Mouse (Mus musculus): ENCODE data around the gene C3. TPM values are rescaled to one million over a fixed set of nuclear protein-coding genes. Genes with fewer than 3 reads are reported as not detected.

C3 gene
- 266 and 361 TPM in 2 replicates for polyA plus RNA-seq (2012; ENCODE audit: insufficient read depth, insufficient read length, missing spikeins)

GRCm38 (mm10) chr17:57228014-57228413 is at the start of gene C3:
Gene C3, minus strand, starts transcription at chr17:57228136.
- H3K4me3 ChIP-seq (ENCODE audit: insufficient read depth, low read depth, low read length): peak within 1 kb of the TSS; percentile 27; the same call in 1 of the 2 replicates
- H3K4me1 ChIP-seq (ENCODE audit: control insufficient read depth, insufficient read depth, insufficient read length, low read length): peaks cover 10% of the 10 kb centered on the region
- H3K27ac ChIP-seq (replicated peaks; ENCODE audit: low read depth, low read length): peak within 1 kb of the TSS; percentile 66

DNA sequence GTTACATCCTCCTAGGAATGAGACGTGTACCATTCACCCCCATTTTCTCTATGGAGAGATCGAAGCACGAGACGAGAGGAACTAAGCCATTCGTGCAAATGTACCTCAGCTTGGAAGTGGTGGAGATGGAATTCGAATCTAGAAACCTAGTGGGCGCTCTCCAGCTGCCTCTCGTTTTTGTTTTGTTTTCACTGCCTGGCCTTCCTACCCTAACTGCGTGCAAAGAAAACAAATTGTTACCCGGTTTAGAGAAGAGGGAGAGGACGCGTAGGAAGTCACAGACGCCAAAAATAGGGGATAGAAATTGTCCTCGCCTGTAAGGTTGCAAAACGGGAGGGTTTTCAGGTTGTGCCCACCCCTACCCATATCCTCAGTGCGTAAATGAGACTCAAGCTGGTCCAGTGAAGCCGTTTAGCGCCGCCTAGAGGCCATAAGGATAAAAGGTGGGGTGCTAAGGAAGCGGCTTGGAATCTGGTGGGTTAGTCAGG is 48.7 kb upstream of the C3 start:
- Histone ChIP-seq H3K4me3 (ENCODE audit: insufficient read depth, low read depth, low read length) (peak overlapping the region; percentile 89), H3K27ac (replicated peaks; ENCODE audit: low read depth, low read length) (peak overlapping the region; percentile 92), H3K4me1 (ENCODE audit: control insufficient read depth, insufficient read depth, insufficient read length, low read length) (0 out of 2 replicates have a peak, but pooled peaks cover 3% of the 10 kb centered on the region)

DNA sequence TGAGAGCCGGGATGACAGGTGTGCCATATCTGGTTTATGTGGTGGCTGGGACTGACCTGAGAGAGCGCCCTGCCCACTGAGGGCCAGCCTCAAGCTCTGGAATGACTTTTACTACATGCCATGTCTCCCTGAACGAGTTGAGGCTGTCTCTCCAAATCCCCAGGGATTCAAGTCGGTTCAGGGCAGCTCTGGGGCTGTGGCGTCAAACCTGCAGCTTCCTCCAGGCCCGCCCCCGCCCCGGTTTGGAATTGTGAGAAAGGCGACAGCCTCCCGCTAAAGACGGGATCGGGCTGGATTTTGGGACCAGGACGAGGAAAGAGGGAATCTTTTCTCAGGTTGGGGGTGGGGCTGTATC is 48.0 kb upstream of the C3 start:
- Histone ChIP-seq H3K27ac (replicated peaks; ENCODE audit: low read depth, low read length) (peak overlapping the region; percentile 92), H3K4me3 (ENCODE audit: insufficient read depth, low read depth, low read length) (peak overlapping the region; percentile 89), H3K4me1 (ENCODE audit: control insufficient read depth, insufficient read depth, insufficient read length, low read length) (0 out of 2 replicates have a peak, but pooled peaks cover 3% of the 10 kb centered on the region)

- peak overlapping the region; percentile 89 for H3K4me3 ChIP-seq (ENCODE audit: insufficient read depth, low read depth, low read length)
- 0 out of 2 replicates have a peak, but pooled peaks cover 3% of the 10 kb centered on the region for H3K4me1 ChIP-seq (ENCODE audit: control insufficient read depth, insufficient read depth, insufficient read length, low read length)
- H3K27ac ChIP-seq (replicated peaks; ENCODE audit: low read depth, low read length): peak overlapping the region; percentile 99
Measured at GRCm38 (mm10) chr17:57275111-57275996, 47.4 kb upstream of the C3 start.

GRCm38 (mm10) chr17:57274686-57275085 is 46.8 kb upstream of the C3 start:
- peak overlapping the region; percentile 99 for H3K27ac ChIP-seq (replicated peaks; ENCODE audit: low read depth, low read length)
- H3K4me3 ChIP-seq (ENCODE audit: insufficient read depth, low read depth, low read length): peak overlapping the region; percentile 89

GRCm38 (mm10) chr17:57273846-57274245 is 45.9 kb upstream of the C3 start:
- Histone ChIP-seq H3K4me1 (ENCODE audit: control insufficient read depth, insufficient read depth, insufficient read length, low read length) (0 out of 2 replicates have a peak, but pooled peaks cover 3% of the 10 kb centered on the region), H3K27ac (replicated peaks; ENCODE audit: low read depth, low read length) (no peak overlapping the region), H3K4me3 (ENCODE audit: insufficient read depth, low read depth, low read length) (no peak overlapping the region)

More at GRCm38 (mm10) chr17:57274686-57275085, 46.8 kb upstream of the C3 start:
- 0 out of 2 replicates have a peak, but pooled peaks cover 3% of the 10 kb centered on the region for H3K4me1 ChIP-seq (ENCODE audit: control insufficient read depth, insufficient read depth, insufficient read length, low read length)

DNA sequence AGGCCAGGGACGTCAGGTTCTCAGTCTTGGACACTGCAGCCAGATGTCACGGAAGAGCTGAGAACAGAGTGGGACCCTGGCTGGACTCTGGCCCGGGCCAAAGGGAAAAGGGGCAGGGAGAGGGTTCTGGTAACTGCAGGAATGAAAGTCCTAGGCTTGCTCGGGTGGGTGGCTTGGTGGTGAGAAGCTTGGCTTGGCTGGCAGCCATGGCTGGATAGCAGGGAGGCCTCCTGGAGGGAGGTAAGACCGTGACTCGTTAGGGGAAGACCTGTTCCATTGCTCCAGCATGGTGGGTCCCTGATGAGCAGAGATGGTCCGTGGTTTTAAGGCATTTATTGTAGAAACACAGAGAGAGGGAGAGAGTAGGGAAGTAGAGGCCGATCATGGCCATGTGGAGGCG is 43.4 kb upstream of the C3 start:
- Histone ChIP-seq H3K27ac (replicated peaks; ENCODE audit: low read depth, low read length) (no peak overlapping the region), H3K4me3 (ENCODE audit: insufficient read depth, low read depth, low read length) (no peak overlapping the region), H3K4me1 (ENCODE audit: control insufficient read depth, insufficient read depth, insufficient read length, low read length) (peaks cover 5% of the 10 kb centered on the region)

- H3K4me1 ChIP-seq (ENCODE audit: control insufficient read depth, insufficient read depth, insufficient read length, low read length): peaks cover 12% of the 10 kb centered on the region
- H3K27ac ChIP-seq (replicated peaks; ENCODE audit: low read depth, low read length): 0 out of 2 replicates have a peak overlapping the region, but pooled peaks have one; percentile 38
Measured at GRCm38 (mm10) chr17:57267556-57268126, 39.7 kb upstream of the C3 start.

GRCm38 (mm10) chr17:57264972-57265945 is 37.3 kb upstream of the C3 start:
- Histone ChIP-seq H3K27ac (replicated peaks; ENCODE audit: low read depth, low read length) (no peak overlapping the region), H3K4me1 (ENCODE audit: control insufficient read depth, insufficient read depth, insufficient read length, low read length) (peaks cover 12% of the 10 kb centered on the region), H3K4me3 (ENCODE audit: insufficient read depth, low read depth, low read length) (no peak overlapping the region; the same call in 1 of the 2 replicates)

More at GRCm38 (mm10) chr17:57267556-57268126, 39.7 kb upstream of the C3 start:
- no peak overlapping the region for H3K4me3 ChIP-seq (ENCODE audit: insufficient read depth, low read depth, low read length)

DNA sequence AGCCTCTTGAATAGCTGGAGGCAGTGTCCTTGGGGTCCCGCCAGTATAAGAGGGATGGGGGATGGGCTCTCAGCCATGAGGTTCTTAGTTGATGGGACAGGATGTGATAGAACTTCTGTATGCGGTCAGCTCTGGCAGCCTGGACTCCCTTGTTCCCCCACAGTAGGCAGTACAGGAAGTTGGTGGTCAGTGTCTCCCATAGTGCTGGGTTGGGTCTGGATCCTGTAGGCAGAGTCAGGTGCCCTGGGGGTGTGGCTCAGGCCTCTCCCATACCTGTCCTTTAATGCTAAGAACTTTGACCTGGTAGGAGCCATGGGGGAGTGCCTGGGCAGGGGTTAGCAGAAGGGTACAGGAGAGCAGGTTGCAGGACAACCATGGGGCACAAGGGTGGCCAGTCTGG is 36.2 kb upstream of the C3 start:
- H3K4me1 ChIP-seq (ENCODE audit: control insufficient read depth, insufficient read depth, insufficient read length, low read length): peaks cover 12% of the 10 kb centered on the region
- H3K27ac ChIP-seq (replicated peaks; ENCODE audit: low read depth, low read length): no peak overlapping the region
- H3K4me3 ChIP-seq (ENCODE audit: insufficient read depth, low read depth, low read length): no peak overlapping the region

DNA sequence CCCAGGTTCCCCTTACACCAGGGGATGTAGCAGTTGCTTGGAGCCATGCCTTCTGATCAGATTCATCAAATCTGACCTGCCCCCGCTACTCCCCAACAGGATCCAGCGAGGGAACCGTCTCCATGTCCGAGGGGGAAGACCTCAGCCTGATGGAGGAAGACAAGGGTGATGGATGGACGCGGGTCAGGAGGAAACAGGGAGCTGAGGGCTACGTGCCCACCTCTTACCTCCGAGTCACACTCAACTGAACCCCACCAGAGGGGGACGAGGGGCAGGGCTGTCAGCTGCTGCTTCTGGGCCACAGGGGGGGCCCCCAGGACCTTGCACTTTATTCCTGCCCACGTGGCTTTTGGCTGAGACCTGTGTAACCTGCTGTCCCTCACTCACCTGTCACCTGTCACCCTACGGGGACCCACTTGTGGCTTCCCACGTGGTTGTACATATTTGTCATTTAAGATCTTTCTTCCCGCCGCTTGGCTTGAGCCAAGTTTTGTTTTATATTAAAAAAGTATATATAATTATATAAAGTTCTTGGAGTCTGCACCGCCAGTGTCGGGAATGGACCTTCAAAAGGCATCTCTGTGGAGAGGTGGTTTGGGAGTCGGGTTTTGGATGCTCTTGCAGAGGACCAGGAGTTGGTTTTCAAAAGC is 35.1 kb upstream of the C3 start:
- H3K27ac ChIP-seq (replicated peaks; ENCODE audit: low read depth, low read length): no peak overlapping the region
- no peak overlapping the region for H3K4me3 ChIP-seq (ENCODE audit: insufficient read depth, low read depth, low read length)
- H3K4me1 ChIP-seq (ENCODE audit: control insufficient read depth, insufficient read depth, insufficient read length, low read length): peaks cover 12% of the 10 kb centered on the region

- Histone ChIP-seq H3K27ac (replicated peaks; ENCODE audit: low read depth, low read length) (no peak overlapping the region), H3K4me1 (ENCODE audit: control insufficient read depth, insufficient read depth, insufficient read length, low read length) (peaks cover 6% of the 10 kb centered on the region; the same call in 1 of the 2 replicates), H3K4me3 (ENCODE audit: insufficient read depth, low read depth, low read length) (no peak overlapping the region)
Measured at GRCm38 (mm10) chr17:57261796-57262195, 33.9 kb upstream of the C3 start.

- no peak overlapping the region for H3K27ac ChIP-seq (replicated peaks; ENCODE audit: low read depth, low read length)
- no peak overlapping the region for H3K4me3 ChIP-seq (ENCODE audit: insufficient read depth, low read depth, low read length)
- H3K4me1 ChIP-seq (ENCODE audit: control insufficient read depth, insufficient read depth, insufficient read length, low read length): peaks cover 6% of the 10 kb centered on the region; the same call in 1 of the 2 replicates
Measured at GRCm38 (mm10) chr17:57261286-57261685, 33.4 kb upstream of the C3 start.

- H3K4me1 ChIP-seq (ENCODE audit: control insufficient read depth, insufficient read depth, insufficient read length, low read length): peaks cover 4% of the 10 kb centered on the region; the same call in 1 of the 2 replicates
- no peak overlapping the region for H3K4me3 ChIP-seq (ENCODE audit: insufficient read depth, low read depth, low read length)
- H3K27ac ChIP-seq (replicated peaks; ENCODE audit: low read depth, low read length): no peak overlapping the region
Measured at GRCm38 (mm10) chr17:57260351-57260750, 32.4 kb upstream of the C3 start.
